Mouse (Mus musculus) testis, adult 2 months (tissue): ENCODE data around the gene Procr. TPM values are rescaled to one million over a fixed set of nuclear protein-coding genes. Genes with fewer than 3 reads are reported as not detected.

Source experiments
- H3K27ac ChIP-seq: fragments of 200-500 bp; 2 replicates; pipeline ENCODE4 v1.5.1; 2012; ENCODE audit warnings: low read depth, low read length; ENCODE audit not compliant: control insufficient read depth, insufficient read depth
- H3K27me3 ChIP-seq: fragments of 200-500 bp; 2 replicates; pipeline ENCODE4 v1.6.1; 2012; ENCODE audit warnings: mild to moderate bottlenecking, low read length, moderate library complexity; ENCODE audit not compliant: control insufficient read depth, insufficient read depth
- H3K36me3 ChIP-seq: fragments of 200-500 bp; 2 replicates; pipeline ENCODE4 v1.6.1; 2012; ENCODE audit warnings: mild to moderate bottlenecking, low read length; ENCODE audit not compliant: control insufficient read depth, insufficient read depth
- H3K4me1 ChIP-seq: fragments of 200-500 bp; 2 replicates; pipeline ENCODE4 v1.6.1; 2012; ENCODE audit warnings: low read length; ENCODE audit not compliant: control insufficient read depth, insufficient read depth
- H3K4me3 ChIP-seq: fragments of 200-500 bp; 2 replicates; pipeline ENCODE4 v1.5.1; 2012; ENCODE audit warnings: low read depth, mild to moderate bottlenecking, low read length, moderate library complexity, mixed read lengths; ENCODE audit not compliant: control insufficient read depth
- CTCF ChIP-seq: fragments of 200-500 bp; IDR thresholded peaks from 2 replicates; pipeline ENCODE4 v1.5.1; 2012; ENCODE audit warnings: low read depth, mild to moderate bottlenecking, inconsistent platforms, low read length, moderate library complexity; ENCODE audit not compliant: control insufficient read depth, insufficient read depth, insufficient replicate concordance
- POLR2A ChIP-seq: fragments of 200-500 bp; IDR thresholded peaks from 2 replicates; pipeline ENCODE4 v1.6.1; 2012; ENCODE audit warnings: low read depth, mild to moderate bottlenecking, inconsistent platforms, low read length, moderate library complexity; ENCODE audit not compliant: control insufficient read depth
- polyA plus RNA-seq: library from polyadenylated mRNA; depleted of rRNA; stranded (reverse); fragments of >200 nt; gene quantifications from 2 replicates; pipeline ENCODE4 v1.2.3, GENCODE M21; 2012; rRNA removed

The Procr gene
- polyA plus RNA-seq: 0.22 and 0.30 TPM in 2 replicates

- Histone ChIP-seq H3K36me3 (no peaks in the 10 kb centered on the region), H3K27ac (no peak within 1 kb of the TSS), H3K4me1 (peaks cover 10% of the 10 kb centered on the region), H3K4me3 (peak within 1 kb of the TSS; percentile 63), H3K27me3 (0 out of 2 replicates have a peak, but pooled peaks cover 4% of the 10 kb centered on the region)
- TF ChIP-seq POLR2A: no peak
- TF ChIP-seq CTCF: no peak
Observed at GRCm38 (mm10) chr2:155751014-155751786, at the start of gene Procr. Gene Procr, plus strand, starts transcription at chr2:155751117.

DNA sequence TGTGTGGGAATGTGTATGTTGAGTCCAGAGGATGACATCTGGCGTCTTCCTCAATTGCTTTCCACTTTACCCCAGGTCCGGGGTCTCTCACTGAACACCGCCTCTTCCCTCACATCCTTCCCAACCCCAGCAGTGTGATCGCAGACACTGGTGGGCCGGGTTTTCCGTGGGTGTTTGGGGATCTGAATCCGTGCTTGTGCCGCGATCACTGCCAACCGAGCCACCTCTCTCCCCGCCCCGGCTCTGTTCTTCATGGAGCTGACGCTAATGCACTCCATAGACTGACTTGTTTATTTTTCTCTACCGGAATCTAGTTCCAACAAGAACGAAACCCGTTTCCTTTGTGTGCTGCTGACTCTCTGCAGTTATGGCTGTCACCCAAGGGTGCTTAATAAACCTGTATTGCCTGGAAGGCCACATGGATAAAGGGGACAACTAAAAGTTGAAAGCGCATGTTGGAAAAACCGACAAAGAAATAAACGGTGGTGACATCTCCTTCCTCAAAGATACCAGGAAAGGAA lies 49.5 kb upstream of the Procr start:
- Histone ChIP-seq H3K4me3 (no peak overlapping the region), H3K36me3 (peaks cover 3% of the 10 kb centered on the region), H3K4me1 (no peaks in the 10 kb centered on the region), H3K27ac (no peak overlapping the region), H3K27me3 (no peaks in the 10 kb centered on the region)
- no peak for TF ChIP-seq CTCF
- no peak for TF ChIP-seq POLR2A

- no peak overlapping the region for H3K27ac ChIP-seq
- peaks cover 3% of the 10 kb centered on the region for H3K36me3 ChIP-seq
- no peaks in the 10 kb centered on the region for H3K27me3 ChIP-seq
- TF ChIP-seq POLR2A: no peak
- no peak for TF ChIP-seq CTCF
- H3K4me3 ChIP-seq: no peak overlapping the region
- no peaks in the 10 kb centered on the region; the same call in 1 of the 2 replicates for H3K4me1 ChIP-seq
Observed at GRCm38 (mm10) chr2:155703630-155704029, 47.3 kb upstream of the Procr start.

DNA sequence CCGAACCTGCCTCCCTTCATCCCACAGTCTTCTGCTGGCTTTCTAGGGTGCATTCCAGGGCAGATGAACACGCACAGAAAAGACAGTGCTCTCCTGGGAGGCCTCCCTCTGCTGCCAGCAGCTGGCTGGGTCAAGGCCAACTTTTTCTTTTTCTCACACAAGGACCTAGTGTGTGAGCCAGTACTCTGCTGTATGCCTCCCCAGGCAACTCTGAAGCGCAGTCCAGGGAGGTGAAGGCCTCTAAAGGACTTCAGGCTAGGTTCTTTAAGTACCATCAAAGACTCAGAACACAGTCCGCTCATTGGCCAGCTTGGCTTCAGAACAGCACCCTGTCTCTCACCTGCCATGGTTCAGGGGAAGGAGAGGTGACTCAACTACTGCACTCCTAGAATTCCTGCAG lies 43.7 kb upstream of the Procr start:
- H3K4me1 ChIP-seq: no peaks in the 10 kb centered on the region; the same call in 1 of the 2 replicates
- H3K4me3 ChIP-seq: no peak overlapping the region
- H3K27ac ChIP-seq: no peak overlapping the region
- H3K36me3 ChIP-seq: peaks cover 1% of the 10 kb centered on the region
- TF ChIP-seq POLR2A (no peak), CTCF (no peak)
- no peaks in the 10 kb centered on the region for H3K27me3 ChIP-seq

DNA sequence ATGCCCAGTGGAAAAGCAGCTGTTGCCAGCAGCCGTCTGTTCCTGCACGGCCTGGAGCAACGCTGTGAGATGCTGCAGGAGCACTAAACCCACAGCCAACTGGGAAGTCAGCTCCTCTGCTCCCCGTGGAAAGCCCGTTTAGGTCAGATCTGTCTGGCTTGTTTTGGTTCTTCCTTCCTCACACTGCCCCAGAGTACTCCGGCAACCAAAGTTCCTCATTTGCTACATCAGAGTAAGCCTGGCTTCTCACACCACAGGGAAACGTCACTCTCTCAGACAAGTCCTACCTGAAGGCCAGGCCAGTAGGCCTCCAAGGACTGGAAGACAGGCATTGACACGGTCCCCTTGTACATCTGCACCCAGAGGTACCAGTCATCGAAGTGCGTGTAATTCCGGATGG lies 40.4 kb upstream of the Procr start:
- Histone ChIP-seq H3K4me1 (no peaks in the 10 kb centered on the region; the same call in 1 of the 2 replicates), H3K27me3 (no peaks in the 10 kb centered on the region), H3K27ac (no peak overlapping the region), H3K36me3 (peaks cover 1% of the 10 kb centered on the region), H3K4me3 (no peak overlapping the region)
- TF ChIP-seq POLR2A (no peak), CTCF (no peak)

- TF ChIP-seq POLR2A: no peak
- TF ChIP-seq CTCF: no peak
Observed at GRCm38 (mm10) chr2:155717082-155717990, 33.6 kb upstream of the Procr start.

DNA sequence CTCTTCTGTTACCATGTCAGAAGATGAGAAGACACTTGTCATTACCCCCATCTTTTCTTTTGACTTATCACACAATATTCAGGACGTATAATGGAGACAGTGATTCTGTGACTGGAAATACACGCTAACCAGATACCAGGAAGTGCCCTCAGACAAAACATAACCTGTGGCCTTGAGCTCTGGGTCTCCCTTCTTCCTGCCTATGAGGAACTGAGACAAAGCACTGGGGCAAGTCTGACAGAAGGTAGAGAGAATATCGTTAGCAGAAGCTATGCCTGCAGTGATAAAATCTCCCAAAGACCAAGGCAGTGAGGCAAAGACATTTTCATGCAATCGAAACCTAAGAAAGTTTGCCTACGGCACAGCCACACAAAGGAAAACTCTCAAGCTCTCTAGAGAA lies 30.3 kb upstream of the Procr start:
- H3K4me1 ChIP-seq: no peaks in the 10 kb centered on the region
- no peak overlapping the region for H3K27ac ChIP-seq
- H3K4me3 ChIP-seq: no peak overlapping the region
- TF ChIP-seq CTCF (no peak), POLR2A (no peak)
- H3K36me3 ChIP-seq: no peaks in the 10 kb centered on the region; the same call in 1 of the 2 replicates
- no peaks in the 10 kb centered on the region for H3K27me3 ChIP-seq

More at GRCm38 (mm10) chr2:155717082-155717990, 33.6 kb upstream of the Procr start:
- H3K27ac ChIP-seq: no peak overlapping the region
- H3K4me1 ChIP-seq: no peaks in the 10 kb centered on the region
- no peaks in the 10 kb centered on the region for H3K27me3 ChIP-seq
- H3K36me3 ChIP-seq: no peaks in the 10 kb centered on the region; the same call in 1 of the 2 replicates
- H3K4me3 ChIP-seq: no peak overlapping the region

GRCm38 (mm10) chr2:155724036-155724435 lies 26.9 kb upstream of the Procr start:
- no peak overlapping the region for H3K27ac ChIP-seq
- H3K4me3 ChIP-seq: no peak overlapping the region
- H3K27me3 ChIP-seq: no peaks in the 10 kb centered on the region
- TF ChIP-seq POLR2A (no peak), CTCF (no peak)
- peaks cover 6% of the 10 kb centered on the region for H3K4me1 ChIP-seq
- no peaks in the 10 kb centered on the region; the same call in 1 of the 2 replicates for H3K36me3 ChIP-seq
